Mouse (Mus musculus): ENCODE data around the gene Lhx8. TPM values are rescaled to one million over a fixed set of nuclear protein-coding genes. Genes with fewer than 3 reads are reported as not detected.

Lhx8 gene
- polyA plus RNA-seq, 1 experiment from 2014 or later, result not detected

DNA sequence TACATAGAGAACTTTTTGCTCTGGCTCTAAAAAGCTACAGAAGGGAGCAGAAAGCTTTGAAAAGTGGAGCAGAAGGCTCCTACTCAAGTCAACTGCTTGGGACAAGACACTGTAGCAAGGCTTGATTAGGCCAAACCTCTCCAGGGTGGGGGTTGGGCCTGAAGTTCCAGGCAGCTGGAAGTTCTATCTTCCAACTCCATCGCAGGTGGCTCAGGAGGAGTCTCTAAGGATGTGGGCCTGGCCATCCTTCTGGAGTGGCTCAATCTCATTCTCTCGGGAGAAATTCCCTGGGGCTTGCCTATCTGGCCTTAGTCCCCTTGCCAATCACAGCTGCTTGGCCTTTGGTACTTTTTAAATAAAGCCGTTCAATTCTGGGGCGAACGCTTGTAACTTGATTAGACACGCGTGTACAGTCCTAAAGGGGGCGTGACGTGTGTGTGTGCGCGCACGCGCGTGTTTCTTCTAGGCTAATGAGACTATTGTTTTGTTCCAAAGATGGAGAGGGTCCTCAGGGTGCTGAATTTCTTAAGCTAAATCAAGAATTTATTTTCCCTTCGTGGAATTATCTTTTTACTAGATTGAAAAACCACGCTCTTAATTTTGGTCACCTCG, 9.3 kb upstream of the Lhx8 start:
- WGBS, result 87% methylated on average over 17 of the region's 17 CpGs
- H3K9me3 ChIP-seq (ENCODE audit: control insufficient read depth, low read length), result no peaks in the 10 kb centered on the region
- peaks cover 23% of the 10 kb centered on the region for H3K27me3 ChIP-seq (ENCODE audit: control insufficient read depth, insufficient read depth, low read length)

DNA sequence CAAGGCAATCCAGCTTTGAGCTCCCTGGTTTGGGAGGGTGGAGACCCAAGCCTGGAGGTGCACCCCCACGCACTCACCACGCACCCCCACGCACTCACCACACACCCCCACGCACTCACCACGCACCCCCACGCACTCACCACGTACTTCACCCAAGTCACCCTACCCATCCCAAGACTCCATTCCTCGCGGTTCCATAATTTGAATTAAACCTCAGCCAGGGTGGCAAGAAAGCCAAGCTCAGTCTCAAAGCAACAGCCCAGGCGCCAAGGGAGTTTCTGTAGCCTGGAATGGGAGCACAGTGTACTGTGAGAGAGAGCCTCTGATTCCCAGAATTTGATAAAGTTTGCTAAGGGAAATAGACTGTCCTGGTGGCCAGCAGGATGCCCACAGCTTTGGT, 4.3 kb upstream of the Lhx8 start:
- no peak overlapping the region for H3K27ac ChIP-seq (ENCODE audit: low read depth, low read length)
- H3K36me3 ChIP-seq (ENCODE audit: control insufficient read depth, insufficient read depth, low read length), result no peaks in the 10 kb centered on the region
- H3K9me3 ChIP-seq (ENCODE audit: control insufficient read depth, low read length), result no peaks in the 10 kb centered on the region
- H3K9ac ChIP-seq (ENCODE audit: low read depth, low read length), result no peak overlapping the region
- H3K4me1 ChIP-seq (ENCODE audit: control insufficient read depth, insufficient read depth, low read length), result peaks cover 4% of the 10 kb centered on the region; the same call in 1 of the 2 replicates
- no peak overlapping the region for H3K4me3 ChIP-seq (ENCODE audit: low read length)
- H3K4me2 ChIP-seq (replicated peaks; ENCODE audit: low read depth, low read length), result no peak overlapping the region
- WGBS, result 4% methylated on average over 10 of the region's 10 CpGs
- ATAC-seq (ENCODE audit: low FRiP score, low TSS enrichment), result no peak
- H3K27me3 ChIP-seq (ENCODE audit: control insufficient read depth, insufficient read depth, low read length), result peaks cover 66% of the 10 kb centered on the region

More for the DNA sequence above, 9.3 kb upstream of the Lhx8 start:
- Histone ChIP-seq H3K4me1 (ENCODE audit: control insufficient read depth, insufficient read depth, low read length) (no peaks in the 10 kb centered on the region), H3K9ac (ENCODE audit: low read depth, low read length) (no peak overlapping the region), H3K4me2 (replicated peaks; ENCODE audit: low read depth, low read length) (no peak overlapping the region), H3K27ac (ENCODE audit: low read depth, low read length) (no peak overlapping the region), H3K4me3 (ENCODE audit: low read length) (no peak overlapping the region), H3K36me3 (ENCODE audit: control insufficient read depth, insufficient read depth, low read length) (no peaks in the 10 kb centered on the region)
- no peak for ATAC-seq (ENCODE audit: low FRiP score, low TSS enrichment)

DNA sequence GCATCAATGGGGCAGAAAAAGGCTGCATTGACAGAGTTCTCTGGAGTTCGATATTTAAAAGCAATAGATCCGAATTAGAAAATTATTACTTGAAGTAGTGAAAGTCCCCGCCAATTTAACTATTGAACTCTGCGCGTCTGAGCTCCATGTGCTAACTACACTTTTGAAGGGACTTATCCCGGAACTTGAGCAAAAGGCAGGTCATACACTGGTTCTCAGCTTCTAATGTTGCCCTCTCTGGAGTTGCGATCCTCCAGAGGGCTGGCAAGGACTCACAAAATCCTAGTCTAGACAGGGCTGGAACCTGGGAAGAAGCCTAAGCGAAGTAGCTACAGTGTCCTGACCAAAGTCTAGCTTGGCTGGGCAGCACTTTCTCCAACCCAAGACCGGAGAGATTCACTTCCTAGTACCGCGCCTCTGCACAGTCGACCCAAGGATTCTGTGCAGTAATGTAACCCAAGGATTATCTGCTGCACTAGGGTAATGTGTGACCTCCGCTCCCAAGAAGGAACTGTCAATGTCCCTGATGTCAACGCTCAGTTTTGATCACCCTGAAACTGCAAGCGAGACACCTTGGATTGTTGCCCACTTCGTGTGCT, 3.0 kb upstream of the Lhx8 start:
- Histone ChIP-seq H3K9ac (ENCODE audit: low read depth, low read length) (no peak overlapping the region), H3K36me3 (ENCODE audit: control insufficient read depth, insufficient read depth, low read length) (no peaks in the 10 kb centered on the region), H3K4me1 (ENCODE audit: control insufficient read depth, insufficient read depth, low read length) (peaks cover 4% of the 10 kb centered on the region; the same call in 1 of the 2 replicates), H3K27me3 (ENCODE audit: control insufficient read depth, insufficient read depth, low read length) (peaks cover 77% of the 10 kb centered on the region), H3K9me3 (ENCODE audit: control insufficient read depth, low read length) (no peaks in the 10 kb centered on the region), H3K4me3 (ENCODE audit: low read length) (no peak overlapping the region), H3K4me2 (replicated peaks; ENCODE audit: low read depth, low read length) (no peak overlapping the region), H3K27ac (ENCODE audit: low read depth, low read length) (no peak overlapping the region)
- no peak for ATAC-seq (ENCODE audit: low FRiP score, low TSS enrichment)
- 2% methylated on average over 16 of the region's 16 CpGs for WGBS

DNA sequence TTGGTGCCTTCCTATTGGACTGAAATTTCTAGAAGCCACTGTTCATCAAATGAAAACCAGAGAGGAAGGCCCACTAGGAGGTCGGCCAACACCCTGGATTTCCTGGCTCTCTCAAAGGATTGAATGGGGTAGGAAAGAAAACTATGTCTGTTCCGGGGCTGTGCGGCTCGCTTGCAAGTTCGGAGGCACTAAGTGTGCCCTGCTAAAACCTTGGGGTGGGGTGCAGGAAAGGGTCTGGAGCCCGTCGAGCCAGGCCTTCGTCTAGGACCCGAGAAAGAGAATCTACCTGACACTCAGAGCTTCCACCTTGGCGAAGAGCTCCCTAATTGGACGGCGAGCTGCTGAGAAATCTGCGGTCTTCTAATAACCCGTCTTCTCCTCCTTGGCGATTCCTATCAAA, 2.5 kb upstream of the Lhx8 start:
- H3K27me3 ChIP-seq (ENCODE audit: control insufficient read depth, insufficient read depth, low read length), result peaks cover 82% of the 10 kb centered on the region
- H3K9me3 ChIP-seq (ENCODE audit: control insufficient read depth, low read length), result no peaks in the 10 kb centered on the region
- no peak overlapping the region for H3K9ac ChIP-seq (ENCODE audit: low read depth, low read length)
- no peak overlapping the region for H3K27ac ChIP-seq (ENCODE audit: low read depth, low read length)
- H3K4me3 ChIP-seq (ENCODE audit: low read length), result no peak overlapping the region
- no peak overlapping the region for H3K4me2 ChIP-seq (replicated peaks; ENCODE audit: low read depth, low read length)
- H3K4me1 ChIP-seq (ENCODE audit: control insufficient read depth, insufficient read depth, low read length), result peaks cover 4% of the 10 kb centered on the region; the same call in 1 of the 2 replicates
- WGBS, result 1% methylated on average over 15 of the region's 15 CpGs
- no peaks in the 10 kb centered on the region for H3K36me3 ChIP-seq (ENCODE audit: control insufficient read depth, insufficient read depth, low read length)
- ATAC-seq (ENCODE audit: low FRiP score, low TSS enrichment), result no peak

DNA sequence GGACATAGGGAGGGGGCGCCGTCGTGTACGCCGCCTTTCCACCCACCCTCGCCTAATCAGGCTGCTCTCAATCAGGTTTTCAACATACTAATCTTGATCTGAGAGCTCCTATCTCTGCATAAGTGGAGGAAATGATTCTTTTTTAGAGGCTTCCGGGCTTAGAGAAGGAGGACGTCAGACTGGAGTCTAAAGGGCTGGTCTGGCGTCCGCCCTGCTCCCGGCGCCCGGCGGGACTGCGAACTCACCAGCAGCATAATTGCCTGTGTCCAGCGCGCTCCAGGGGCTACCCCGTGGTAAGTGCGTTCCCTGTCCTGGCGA, 1.7 kb upstream of the Lhx8 start:
- WGBS, result 0% methylated on average over 20 of the region's 20 CpGs
- Histone ChIP-seq H3K9me3 (ENCODE audit: control insufficient read depth, low read length) (no peaks in the 10 kb centered on the region), H3K4me1 (ENCODE audit: control insufficient read depth, insufficient read depth, low read length) (peaks cover 4% of the 10 kb centered on the region; the same call in 1 of the 2 replicates), H3K27ac (ENCODE audit: low read depth, low read length) (no peak overlapping the region), H3K4me2 (replicated peaks; ENCODE audit: low read depth, low read length) (no peak overlapping the region; the same call in 1 of the 2 replicates), H3K27me3 (ENCODE audit: control insufficient read depth, insufficient read depth, low read length) (peaks cover 86% of the 10 kb centered on the region), H3K9ac (ENCODE audit: low read depth, low read length) (no peak overlapping the region), H3K4me3 (ENCODE audit: low read length) (peak overlapping the region; percentile 16), H3K36me3 (ENCODE audit: control insufficient read depth, insufficient read depth, low read length) (no peaks in the 10 kb centered on the region)
- no peak; the same call in 1 of the 2 replicates for ATAC-seq (ENCODE audit: low FRiP score, low TSS enrichment)

DNA sequence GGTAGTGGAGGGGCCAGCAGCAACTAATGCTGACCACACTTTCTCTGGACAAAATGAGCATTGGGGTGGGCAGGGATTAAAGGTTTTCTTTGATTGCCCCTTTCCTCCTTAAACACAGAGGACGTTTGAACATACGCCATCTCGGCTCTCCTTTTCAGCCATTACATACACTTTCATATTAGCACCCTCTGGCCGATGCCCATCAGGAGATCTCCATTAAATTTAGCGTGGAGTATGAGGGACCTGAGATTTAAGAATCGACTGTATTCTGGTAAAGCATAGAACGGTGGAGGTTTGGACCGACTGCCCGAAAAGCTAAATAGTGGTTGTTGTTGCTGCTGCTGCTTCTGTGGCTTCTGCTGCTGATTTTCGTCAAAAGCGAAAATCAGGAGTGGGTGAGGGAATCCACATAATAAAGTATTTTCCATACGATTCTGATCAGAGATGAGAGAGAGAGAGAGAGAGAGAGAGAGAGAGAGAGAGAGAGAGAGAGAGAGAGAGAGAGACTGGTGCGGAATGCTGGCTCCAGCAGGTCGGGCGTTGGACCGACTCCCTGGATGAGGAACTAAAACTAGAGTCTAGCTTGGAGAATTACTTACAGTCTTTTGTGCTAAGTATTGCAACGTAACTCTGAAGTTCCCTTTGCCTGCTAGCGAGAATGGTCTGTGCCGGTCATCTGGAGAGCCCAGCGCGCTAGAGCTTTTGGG, 1.2 kb upstream of the Lhx8 start:
- H3K27ac ChIP-seq (ENCODE audit: low read depth, low read length), result no peak overlapping the region
- peaks cover 4% of the 10 kb centered on the region; the same call in 1 of the 2 replicates for H3K4me1 ChIP-seq (ENCODE audit: control insufficient read depth, insufficient read depth, low read length)
- no peaks in the 10 kb centered on the region for H3K9me3 ChIP-seq (ENCODE audit: control insufficient read depth, low read length)
- peaks cover 90% of the 10 kb centered on the region for H3K27me3 ChIP-seq (ENCODE audit: control insufficient read depth, insufficient read depth, low read length)
- no peak overlapping the region; the same call in 1 of the 2 replicates for H3K4me2 ChIP-seq (replicated peaks; ENCODE audit: low read depth, low read length)
- no peaks in the 10 kb centered on the region for H3K36me3 ChIP-seq (ENCODE audit: control insufficient read depth, insufficient read depth, low read length)
- H3K9ac ChIP-seq (ENCODE audit: low read depth, low read length), result no peak overlapping the region
- WGBS, result 2% methylated on average over 21 of the region's 21 CpGs
- ATAC-seq (ENCODE audit: low FRiP score, low TSS enrichment), result no peak
- peak overlapping the region; percentile 16; the same call in 1 of the 2 replicates for H3K4me3 ChIP-seq (ENCODE audit: low read length)

DNA sequence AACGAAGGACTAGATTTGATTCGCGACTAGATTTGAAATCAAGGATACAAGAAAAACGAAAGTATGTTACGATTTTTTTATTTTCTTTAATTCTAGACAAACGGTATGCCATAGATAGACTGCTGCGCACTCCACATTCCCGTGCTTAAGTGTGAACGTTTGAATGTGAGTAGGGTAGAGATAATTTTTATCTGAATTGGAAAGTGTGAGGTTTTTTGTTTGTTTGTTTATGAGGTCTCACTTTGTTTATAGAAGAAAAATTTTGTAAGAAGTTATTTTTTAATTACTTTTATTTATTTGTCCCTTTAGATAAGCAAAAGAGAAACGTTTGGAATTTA, 513 bp upstream of the Lhx8 start:
- no peak overlapping the region for H3K27ac ChIP-seq (ENCODE audit: low read depth, low read length)
- WGBS, result 1% methylated on average over 10 of the region's 10 CpGs
- H3K4me1 ChIP-seq (ENCODE audit: control insufficient read depth, insufficient read depth, low read length), result peaks cover 4% of the 10 kb centered on the region; the same call in 1 of the 2 replicates
- peaks cover 91% of the 10 kb centered on the region for H3K27me3 ChIP-seq (ENCODE audit: control insufficient read depth, insufficient read depth, low read length)
- H3K4me2 ChIP-seq (replicated peaks; ENCODE audit: low read depth, low read length), result no peak overlapping the region
- H3K9ac ChIP-seq (ENCODE audit: low read depth, low read length), result no peak overlapping the region
- no peaks in the 10 kb centered on the region for H3K36me3 ChIP-seq (ENCODE audit: control insufficient read depth, insufficient read depth, low read length)
- ATAC-seq (ENCODE audit: low FRiP score, low TSS enrichment), result no peak
- no peak overlapping the region for H3K4me3 ChIP-seq (ENCODE audit: low read length)
- no peaks in the 10 kb centered on the region for H3K9me3 ChIP-seq (ENCODE audit: control insufficient read depth, low read length)

DNA sequence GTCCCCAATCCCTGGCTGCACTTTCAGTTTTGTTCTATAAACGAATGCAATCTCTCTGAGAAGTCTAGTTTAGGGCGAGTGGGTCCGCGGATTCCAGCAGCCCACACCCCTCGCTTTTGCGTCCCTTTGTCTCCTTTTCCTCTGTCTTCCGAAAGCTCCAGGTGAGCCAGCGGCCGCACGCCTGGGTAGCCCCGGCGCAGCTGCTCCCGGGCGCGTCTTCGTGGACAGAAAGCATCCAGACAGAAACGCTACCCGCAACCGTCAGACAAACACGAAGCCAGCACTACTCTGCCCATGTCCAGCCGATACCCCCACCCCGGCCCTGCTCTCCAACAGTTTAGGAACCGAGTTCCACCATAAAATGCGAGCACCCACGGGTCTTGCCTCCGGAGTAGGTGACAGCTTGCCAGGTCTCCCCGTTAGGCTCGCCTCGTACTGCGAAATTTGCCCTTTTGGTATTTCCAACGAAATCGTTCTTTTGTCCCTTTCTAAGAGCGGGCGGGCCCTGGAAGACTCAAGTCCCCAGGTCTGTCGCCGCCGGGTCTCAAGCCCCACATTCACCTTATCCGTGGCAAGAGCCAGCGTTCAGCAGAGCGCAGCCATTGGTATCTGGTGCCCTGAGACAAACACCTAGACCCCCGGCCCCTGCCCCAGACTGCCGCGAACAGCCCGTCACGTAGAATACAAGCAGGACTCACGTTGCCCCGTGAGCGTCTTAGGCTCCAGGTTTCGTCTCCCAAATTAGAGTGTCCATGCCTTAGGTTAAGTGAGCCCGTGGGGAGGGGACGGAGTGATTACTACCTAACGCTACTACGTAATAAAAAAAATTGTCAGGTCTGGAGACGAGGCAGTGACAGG, 907 bp downstream of the Lhx8 start:
- peak overlapping the region; percentile 15; the same call in 1 of the 2 replicates for H3K4me3 ChIP-seq (ENCODE audit: low read length)
- peak; percentile 33; the same call in 1 of the 2 replicates for ATAC-seq (ENCODE audit: low FRiP score, low TSS enrichment)
- peaks cover 4% of the 10 kb centered on the region; the same call in 1 of the 2 replicates for H3K4me1 ChIP-seq (ENCODE audit: control insufficient read depth, insufficient read depth, low read length)
- H3K9me3 ChIP-seq (ENCODE audit: control insufficient read depth, low read length), result no peaks in the 10 kb centered on the region
- H3K9ac ChIP-seq (ENCODE audit: low read depth, low read length), result no peak overlapping the region
- H3K36me3 ChIP-seq (ENCODE audit: control insufficient read depth, insufficient read depth, low read length), result no peaks in the 10 kb centered on the region
- WGBS, result under 1% methylated on average over 54 of the region's 54 CpGs
- no peak overlapping the region for H3K4me2 ChIP-seq (replicated peaks; ENCODE audit: low read depth, low read length)
- H3K27ac ChIP-seq (ENCODE audit: low read depth, low read length), result no peak overlapping the region
- peaks cover 91% of the 10 kb centered on the region for H3K27me3 ChIP-seq (ENCODE audit: control insufficient read depth, insufficient read depth, low read length)

Measured in kidney, embryonic 14.5 days (tissue).